Mouse (Mus musculus): Measurements from ENCODE around the gene Ppfibp2.

DNA sequence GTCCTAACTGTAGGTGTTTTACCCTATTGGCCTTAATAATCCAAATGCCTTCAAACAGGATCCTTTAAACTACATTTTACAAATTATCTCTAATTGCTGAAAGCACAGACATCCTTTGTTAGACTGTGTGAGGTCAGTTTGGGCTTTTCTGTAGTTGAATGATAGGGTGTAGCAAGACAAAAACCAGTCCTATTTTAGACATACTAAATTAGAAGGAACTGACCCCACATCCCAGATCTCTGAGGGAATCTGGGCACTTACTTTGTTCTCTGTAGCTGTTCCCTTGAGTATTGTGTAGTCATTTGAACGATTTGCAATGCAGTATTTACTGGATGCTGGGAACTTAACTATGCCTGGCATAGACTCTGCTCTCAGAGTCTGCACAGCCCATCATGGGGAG lies 56.8 kb downstream of the Ppfibp2 start:
- no peak for TF ChIP-seq TAL1 (IDR thresholded peaks at IDR 0.05; ENCODE audit: low read length)
- no peak for TF ChIP-seq GATA1 (IDR thresholded peaks at IDR 0.05; ENCODE audit: low read length)

Data from erythroblast, embryonic 14.5 days (primary cell).